Mouse (Mus musculus): ENCODE results near the gene Slc22a4. TPM values are rescaled to one million over a fixed set of nuclear protein-coding genes. Genes with fewer than 3 reads are reported as not detected.

Slc22a4 gene
- total RNA-seq (2014; rRNA removed) (6.2 and 8.3 TPM in 2 replicates), polyA plus RNA-seq (2015; fragmentation: Nextera tagmentation; extraction: Ambion mirVana) (7.8 and 8.7 TPM in 2 replicates)

DNA sequence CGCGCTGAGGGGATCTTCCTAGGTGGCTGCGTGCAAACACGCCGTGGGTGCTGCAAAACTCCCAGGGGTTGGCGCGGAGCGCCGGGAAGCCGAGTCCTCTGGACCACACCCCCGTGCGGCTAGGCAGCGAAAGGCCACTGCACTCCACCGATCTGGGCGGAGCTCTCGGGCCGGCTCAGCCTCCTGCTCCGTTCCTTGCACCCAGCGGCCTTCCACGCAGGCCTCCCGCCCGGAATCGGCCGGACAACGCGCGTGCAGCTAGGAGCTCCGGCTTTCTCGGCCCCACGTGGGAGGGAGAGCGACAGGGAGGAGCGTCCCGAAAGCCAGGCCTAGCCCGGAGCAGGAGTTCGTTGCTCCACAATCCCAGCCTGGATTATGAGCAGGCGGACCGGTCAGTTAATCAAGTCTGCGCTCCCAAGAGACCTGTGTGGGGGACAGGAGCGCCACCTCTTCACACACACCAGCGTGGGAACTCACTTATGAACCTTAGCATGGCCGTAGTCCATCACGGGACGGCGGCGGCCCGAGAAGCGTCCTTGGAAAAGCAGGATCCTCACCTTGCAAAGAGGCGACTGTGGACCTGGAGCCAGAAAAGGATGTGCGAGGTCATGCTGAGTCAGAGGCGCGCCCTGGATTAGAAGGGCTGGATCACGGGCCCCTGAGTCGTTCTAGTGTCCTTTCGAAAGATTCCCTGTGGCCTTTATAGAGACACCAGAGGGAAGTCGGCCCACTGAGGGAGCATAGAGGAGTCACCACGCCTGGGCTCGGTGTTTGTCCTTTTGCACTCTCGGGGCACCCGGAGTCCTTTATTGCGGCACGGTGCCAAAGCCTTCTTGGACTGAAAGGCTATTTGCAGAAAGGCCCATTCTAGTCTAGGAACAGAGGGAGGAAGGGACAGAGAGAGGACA is at the start of gene Slc22a4:
TSS of gene Slc22a4 (minus strand) at position 47 of the 908 bp plus-strand sequence.
- TF ChIP-seq CTCF (IDR thresholded peaks at IDR 0.05) = peak; percentile 51; the same call in 1 of the 2 replicates
- 2% methylated on average over 61 of the region's 61 CpGs for WGBS
- peaks cover 14% of the 10 kb centered on the region for H3K4me1 ChIP-seq (ENCODE audit: insufficient read depth, low read length)
- H3K27ac ChIP-seq (ENCODE audit: low read depth, low read length) = peak within 1 kb of the TSS; percentile 57
- H3K36me3 ChIP-seq (ENCODE audit: insufficient read depth, low read length) = no peaks in the 10 kb centered on the region
- H3K4me3 ChIP-seq (ENCODE audit: low read depth, low read length) = peak within 1 kb of the TSS; percentile 55
- peak; percentile 74 for ATAC-seq (ENCODE audit: low FRiP score)
- peak within 1 kb of the TSS; percentile 89 for H3K4me2 ChIP-seq (ENCODE audit: low read depth, low read length, poor library complexity, severe bottlenecking)
- DNase-seq (ENCODE audit: low spot score) = peak; percentile 66
- peak within 1 kb of the TSS; percentile 84 for H3K9ac ChIP-seq (replicated peaks; ENCODE audit: low read length, poor library complexity, severe bottlenecking)
- no peaks in the 10 kb centered on the region for H3K9me3 ChIP-seq (ENCODE audit: low read length)
- no peaks in the 10 kb centered on the region for H3K27me3 ChIP-seq (ENCODE audit: insufficient read depth, low read length)

DNA sequence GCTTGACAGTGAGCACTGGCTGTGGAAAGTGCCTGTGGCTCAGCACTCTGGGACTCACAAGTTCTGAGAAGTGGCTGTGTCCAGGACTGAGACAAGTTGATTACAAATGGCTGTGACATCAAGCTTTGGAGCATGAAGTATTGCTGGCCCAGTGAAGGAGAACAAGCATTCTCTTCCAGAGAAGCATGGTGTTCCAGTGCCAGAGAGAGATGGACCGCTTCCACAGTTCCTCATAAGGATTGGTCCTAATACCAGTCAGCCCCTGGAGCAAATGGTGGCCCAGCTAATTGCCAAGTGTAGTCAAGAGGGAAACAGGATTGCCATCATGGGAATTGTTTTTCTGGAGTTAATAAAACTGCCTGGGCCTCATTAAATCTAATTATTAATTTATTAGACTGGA is 48.2 kb upstream of the Slc22a4 start:
- no peak for TF ChIP-seq CTCF (IDR thresholded peaks at IDR 0.05)
- H3K4me1 ChIP-seq (ENCODE audit: insufficient read depth, low read length) = no peaks in the 10 kb centered on the region
- WGBS = 84% methylated on average over 1 of the region's 1 CpGs
- H3K36me3 ChIP-seq (ENCODE audit: insufficient read depth, low read length) = no peaks in the 10 kb centered on the region
- no peaks in the 10 kb centered on the region for H3K9me3 ChIP-seq (ENCODE audit: low read length)
- H3K4me3 ChIP-seq (ENCODE audit: low read depth, low read length) = no peak overlapping the region
- no peak overlapping the region for H3K4me2 ChIP-seq (ENCODE audit: low read depth, low read length, poor library complexity, severe bottlenecking)
- no peak overlapping the region for H3K27ac ChIP-seq (ENCODE audit: low read depth, low read length)
- no peak overlapping the region for H3K9ac ChIP-seq (replicated peaks; ENCODE audit: low read length, poor library complexity, severe bottlenecking)
- no peaks in the 10 kb centered on the region for H3K27me3 ChIP-seq (ENCODE audit: insufficient read depth, low read length)
- ATAC-seq (ENCODE audit: low FRiP score) (no peak), DNase-seq (ENCODE audit: low spot score) (no peak)

DNA sequence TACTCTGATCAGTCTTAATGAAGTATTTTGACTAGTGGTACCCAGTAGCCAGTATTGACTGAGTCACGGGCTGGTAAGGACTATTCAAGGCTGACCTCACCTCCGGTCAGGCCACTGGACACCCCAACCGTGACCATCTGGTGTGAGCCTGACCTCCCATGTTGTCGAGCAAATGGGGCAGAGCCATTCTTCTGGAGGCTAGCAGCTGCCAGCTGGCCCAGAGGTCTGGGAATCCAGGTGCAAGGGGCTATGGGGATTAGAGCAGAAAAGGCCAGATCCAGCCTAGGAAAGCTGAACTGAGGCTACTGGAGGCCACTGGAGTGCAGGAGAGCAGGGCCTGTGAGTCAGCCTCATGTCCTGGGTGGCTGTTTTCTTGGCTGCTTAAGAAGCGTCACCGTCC is 47.5 kb upstream of the Slc22a4 start:
- no peak overlapping the region for H3K4me2 ChIP-seq (ENCODE audit: low read depth, low read length, poor library complexity, severe bottlenecking)
- DNase-seq (ENCODE audit: low spot score) (no peak), ATAC-seq (ENCODE audit: low FRiP score) (no peak)
- H3K9me3 ChIP-seq (ENCODE audit: low read length) = no peaks in the 10 kb centered on the region
- H3K4me3 ChIP-seq (ENCODE audit: low read depth, low read length) = no peak overlapping the region
- whole genome bisulfite sequencing = 67% methylated on average over 6 of the region's 6 CpGs
- H3K4me1 ChIP-seq (ENCODE audit: insufficient read depth, low read length) = no peaks in the 10 kb centered on the region
- H3K36me3 ChIP-seq (ENCODE audit: insufficient read depth, low read length) = no peaks in the 10 kb centered on the region
- no peak overlapping the region for H3K9ac ChIP-seq (replicated peaks; ENCODE audit: low read length, poor library complexity, severe bottlenecking)
- TF ChIP-seq CTCF (IDR thresholded peaks at IDR 0.05) = no peak
- H3K27ac ChIP-seq (ENCODE audit: low read depth, low read length) = no peak overlapping the region
- no peaks in the 10 kb centered on the region for H3K27me3 ChIP-seq (ENCODE audit: insufficient read depth, low read length)

DNA sequence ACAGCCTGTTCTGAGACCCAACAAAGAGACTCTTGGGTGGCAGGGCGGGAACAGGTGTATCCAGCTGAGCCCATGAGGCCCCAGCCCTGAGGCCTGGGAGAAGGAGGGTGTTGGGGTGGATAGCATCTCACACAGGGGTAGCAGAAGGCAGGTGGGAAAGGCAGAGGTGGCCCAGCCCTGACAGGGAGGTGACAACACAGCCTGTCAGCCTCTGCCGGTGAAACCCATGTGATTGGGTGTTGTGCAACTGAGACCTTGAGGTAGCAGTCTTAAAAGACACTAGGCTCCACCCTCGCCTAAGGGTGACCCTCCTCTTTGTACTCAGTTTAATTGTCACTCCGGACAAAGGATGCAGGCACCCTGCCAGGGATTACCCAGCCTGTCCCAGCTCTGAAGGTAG is 45.4 kb upstream of the Slc22a4 start:
- DNase-seq (ENCODE audit: low spot score) (no peak), ATAC-seq (ENCODE audit: low FRiP score) (no peak)
- Histone ChIP-seq H3K36me3 (ENCODE audit: insufficient read depth, low read length) (no peaks in the 10 kb centered on the region), H3K9ac (replicated peaks; ENCODE audit: low read length, poor library complexity, severe bottlenecking) (no peak overlapping the region), H3K4me2 (ENCODE audit: low read depth, low read length, poor library complexity, severe bottlenecking) (no peak overlapping the region), H3K4me1 (ENCODE audit: insufficient read depth, low read length) (0 out of 2 replicates have a peak, but pooled peaks cover 3% of the 10 kb centered on the region), H3K4me3 (ENCODE audit: low read depth, low read length) (no peak overlapping the region), H3K27ac (ENCODE audit: low read depth, low read length) (no peak overlapping the region), H3K9me3 (ENCODE audit: low read length) (no peaks in the 10 kb centered on the region), H3K27me3 (ENCODE audit: insufficient read depth, low read length) (no peaks in the 10 kb centered on the region)
- no peak for TF ChIP-seq CTCF (IDR thresholded peaks at IDR 0.05)
- 43% methylated on average over 4 of the region's 4 CpGs for WGBS

DNA sequence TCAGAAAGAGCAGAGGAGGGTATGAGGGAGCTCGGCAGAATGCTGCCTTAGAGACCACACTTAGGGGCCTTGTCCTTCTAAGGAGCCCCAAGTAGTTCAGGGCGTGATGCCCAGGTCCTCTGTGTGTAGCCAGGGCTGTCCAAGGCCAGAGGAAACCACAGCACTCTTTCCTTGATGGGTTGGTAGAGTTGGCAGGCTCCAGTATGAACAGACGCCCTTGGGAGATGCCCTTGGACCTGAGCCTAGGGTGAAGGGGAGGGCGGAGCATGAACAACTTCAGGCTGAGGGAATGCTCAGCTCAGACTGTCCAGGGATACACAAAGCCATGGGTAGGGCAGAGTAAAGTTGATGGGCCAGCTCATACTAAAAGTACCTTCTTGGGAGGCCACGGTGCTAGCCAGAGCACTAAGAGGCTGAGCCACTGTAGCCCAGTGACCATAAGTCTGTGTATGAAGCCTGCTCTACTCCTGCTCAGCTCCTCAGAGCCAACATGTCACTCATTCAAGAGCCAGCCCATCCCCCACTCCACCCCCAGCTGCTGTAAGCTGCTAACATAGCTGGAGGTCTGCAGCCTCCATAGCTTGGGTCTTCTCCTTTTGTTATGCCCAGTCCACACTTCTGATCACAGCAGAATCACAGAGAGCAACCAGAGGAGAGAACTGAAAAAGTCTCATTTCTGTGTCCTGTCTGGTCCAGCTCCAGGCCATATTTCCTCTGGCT is 44.0 kb upstream of the Slc22a4 start:
- ATAC-seq (ENCODE audit: low FRiP score) = no peak
- Histone ChIP-seq H3K4me2 (ENCODE audit: low read depth, low read length, poor library complexity, severe bottlenecking) (no peak overlapping the region), H3K9me3 (ENCODE audit: low read length) (no peaks in the 10 kb centered on the region), H3K27ac (ENCODE audit: low read depth, low read length) (no peak overlapping the region), H3K27me3 (ENCODE audit: insufficient read depth, low read length) (no peaks in the 10 kb centered on the region), H3K4me1 (ENCODE audit: insufficient read depth, low read length) (0 out of 2 replicates have a peak, but pooled peaks cover 3% of the 10 kb centered on the region), H3K9ac (replicated peaks; ENCODE audit: low read length, poor library complexity, severe bottlenecking) (no peak overlapping the region), H3K36me3 (ENCODE audit: insufficient read depth, low read length) (no peaks in the 10 kb centered on the region), H3K4me3 (ENCODE audit: low read depth, low read length) (no peak overlapping the region)
- WGBS = 94% methylated on average over 5 of the region's 5 CpGs
- no peak for TF ChIP-seq CTCF (IDR thresholded peaks at IDR 0.05)
- DNase-seq (ENCODE audit: low spot score) = no peak

All from midbrain, postnatal 0 days (tissue).